Mouse (Mus musculus) ES-E14 (cell line): Measurements from ENCODE around the gene Ltb4r2.

Experiments
- CHD2 ChIP-seq: IDR thresholded peaks from 2 replicates; pipeline ENCODE4 v1.6.1; 2014; ENCODE audit warnings: mild to moderate bottlenecking, low read depth, low read length, inconsistent platforms
- HCFC1 ChIP-seq: IDR thresholded peaks from 2 replicates; pipeline ENCODE4 v1.6.1; 2012; ENCODE audit warnings: low read length, inconsistent platforms, borderline replicate concordance; ENCODE audit not compliant: insufficient read depth
- MAFK ChIP-seq: IDR thresholded peaks from 2 replicates; pipeline ENCODE4 v1.6.1; 2014; ENCODE audit warnings: mild to moderate bottlenecking, low read depth, low read length, inconsistent platforms; ENCODE audit not compliant: insufficient read depth
- ZC3H11A ChIP-seq: IDR thresholded peaks from 2 replicates; pipeline ENCODE4 v1.6.1; 2012; ENCODE audit warnings: low read depth, mild to moderate bottlenecking, inconsistent platforms, low read length, borderline replicate concordance
- ZNF384 ChIP-seq: IDR thresholded peaks from 2 replicates; pipeline ENCODE4 v1.6.1; 2012; ENCODE audit warnings: low read depth, low read length, inconsistent platforms

- TF ChIP-seq ZC3H11A (no peak), HCFC1 (no peak), CHD2 (no peak), MAFK (no peak), ZNF384 (no peak)
These were observed 17.5 kb downstream of the Ltb4r2 start for GRCm38 (mm10) chr14:55778686-55779085.
